Mouse (Mus musculus) inflammation-experienced regulatory T-cells, adult 16 weeks (primary cell): ENCODE data around the gene Fpr-rs3. TPM values are rescaled to one million over a fixed set of nuclear protein-coding genes. Genes with fewer than 3 reads are reported as not detected.

Experiments
- polyA plus RNA-seq: library from polyadenylated mRNA; unstranded; fragments of 100-300 nt; shearing (Covaris generic); gene quantifications from one replicate; pipeline ENCODE4 v1.2.1, GENCODE M21; 2017

Fpr-rs3 gene
- polyA plus RNA-seq: not detected

GRCm38 (mm10) chr17:20624777-20625176, at the start of gene Fpr-rs3:
Gene Fpr-rs3, minus strand, starts transcription at chr17:20624877.

GRCm38 (mm10) chr17:20596323-20596722, 28.4 kb downstream of the Fpr-rs3 start, which contains the start of gene Vmn2r110:
Gene Vmn2r110, minus strand, starts transcription at chr17:20596423.

Other genes with a start within 250 kb of the Fpr-rs3 start
- gene Vmn1r224, start 210.7 kb downstream of the Fpr-rs3 start, polyA plus RNA-seq: not detected
- not detected for gene Vmn2r108, start 143.5 kb downstream of the Fpr-rs3 start, polyA plus RNA-seq
- gene Vmn1r225, start 126.7 kb downstream of the Fpr-rs3 start, polyA plus RNA-seq: not detected
- gene Vmn2r109, start 60.1 kb downstream of the Fpr-rs3 start, polyA plus RNA-seq: not detected
- 0.05 TPM for gene Vmn2r110, start 28.5 kb downstream of the Fpr-rs3 start, polyA plus RNA-seq
- not detected for gene Vmn1r226, start 58.0 kb upstream of the Fpr-rs3 start, polyA plus RNA-seq
- gene Vmn1r227, start 105.0 kb upstream of the Fpr-rs3 start, polyA plus RNA-seq: not detected
- gene Vmn1r228, start 161.3 kb upstream of the Fpr-rs3 start, polyA plus RNA-seq: not detected
- gene Vmn1r229, start 186.7 kb upstream of the Fpr-rs3 start, polyA plus RNA-seq: not detected
- gene Vmn1r230, start 215.6 kb upstream of the Fpr-rs3 start, polyA plus RNA-seq: not detected